Mouse (Mus musculus) c-Kit-positive CD71-negative TER-119-negative erythroid progenitor cells, embryonic 14.5 days (primary cell): ENCODE results near the gene Rnf180.
"Not testable (repeated sequence)": the region's sequence is repeated elsewhere in the genome, so short reads cannot be mapped to it uniquely, and the experiment has no call there.

Experiments
- DNase-seq: peaks from one replicate; pipeline ENCODE4 v3.0.0-alpha.2; 2013; ENCODE audit warnings: low read depth

The Rnf180 gene

GRCm38 (mm10) chr13:105294715-105295114, at the start of gene Rnf180:
Gene Rnf180 (minus strand): TSS chr13:105294815.
- DNase-seq = no peak

DNA sequence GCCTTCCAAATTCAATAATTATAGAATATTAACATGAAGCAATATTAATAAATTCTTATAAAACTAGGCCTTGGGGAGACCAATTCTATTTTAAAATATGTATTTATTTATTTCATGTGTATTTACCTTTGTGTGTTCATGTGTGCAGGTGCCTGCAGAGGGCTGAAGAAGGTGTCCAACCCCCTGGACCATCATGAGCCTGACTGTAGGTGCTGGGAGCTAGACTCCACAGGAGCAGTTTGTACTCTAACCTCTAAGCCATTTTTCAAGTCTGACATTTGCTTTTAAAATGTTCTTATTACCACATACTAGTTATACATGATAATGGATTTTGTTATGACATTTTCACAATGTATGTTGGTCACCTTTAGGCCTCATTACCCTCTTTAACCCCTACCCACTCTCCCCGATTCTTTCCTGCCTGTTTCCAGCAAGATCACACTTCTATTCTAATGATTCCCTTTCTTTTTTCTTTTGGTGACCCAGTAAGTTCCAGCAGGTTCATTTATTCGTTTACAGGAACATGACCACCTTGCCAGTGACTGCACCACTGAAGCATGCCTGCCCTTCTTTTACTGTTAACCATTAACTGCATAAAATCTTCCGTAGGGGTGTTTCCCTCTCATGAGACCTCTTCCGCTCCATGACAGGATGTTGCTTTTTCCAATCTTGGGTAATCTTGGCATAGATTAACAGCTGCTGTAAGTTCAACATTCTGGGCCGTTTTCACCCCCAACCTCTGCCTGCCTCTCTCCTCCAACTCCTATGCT, 36.8 kb upstream of the Rnf180 start:
- no peak for DNase-seq

- DNase-seq = no peak
These were observed 32.3 kb upstream of the Rnf180 start for GRCm38 (mm10) chr13:105326946-105327345.

DNA sequence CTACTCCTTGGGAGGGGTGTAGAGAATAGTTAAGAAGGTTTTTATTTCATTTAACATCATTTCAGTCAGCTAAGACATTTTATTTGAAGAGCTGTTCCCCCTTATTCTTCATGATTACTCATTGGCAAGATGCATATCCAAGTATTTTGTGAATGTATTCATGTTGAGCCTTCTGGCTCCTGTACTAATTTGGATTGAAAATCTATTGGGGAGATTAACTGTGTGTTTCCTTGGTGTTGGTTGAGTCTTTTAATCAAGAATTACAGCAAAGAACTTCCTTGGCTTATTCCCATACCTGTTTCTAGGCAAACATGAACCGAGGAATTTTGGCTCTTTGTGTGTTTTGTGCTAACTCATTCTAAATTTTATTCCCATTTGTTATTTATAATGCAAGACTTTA, 22.3 kb upstream of the Rnf180 start:
- no peak for DNase-seq

DNA sequence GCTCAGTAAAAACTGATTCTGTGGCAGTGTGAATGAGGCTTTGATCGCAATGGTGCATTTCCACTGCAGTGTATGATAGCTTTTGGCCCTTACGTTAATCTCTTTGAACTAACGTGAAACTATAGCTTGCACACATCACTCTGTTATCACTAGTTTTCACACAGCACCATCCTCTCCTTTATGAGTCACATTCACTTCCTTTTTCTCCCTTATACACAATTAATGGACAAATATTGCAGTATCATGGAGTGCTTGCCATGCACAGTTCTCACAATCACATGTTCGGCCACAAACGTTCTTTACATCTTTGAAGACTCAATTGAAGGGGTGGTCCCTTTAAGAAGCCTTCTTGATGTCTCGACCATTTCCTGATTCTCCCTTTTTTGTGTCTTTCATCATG, 21.4 kb upstream of the Rnf180 start:
- no peak for DNase-seq

DNA sequence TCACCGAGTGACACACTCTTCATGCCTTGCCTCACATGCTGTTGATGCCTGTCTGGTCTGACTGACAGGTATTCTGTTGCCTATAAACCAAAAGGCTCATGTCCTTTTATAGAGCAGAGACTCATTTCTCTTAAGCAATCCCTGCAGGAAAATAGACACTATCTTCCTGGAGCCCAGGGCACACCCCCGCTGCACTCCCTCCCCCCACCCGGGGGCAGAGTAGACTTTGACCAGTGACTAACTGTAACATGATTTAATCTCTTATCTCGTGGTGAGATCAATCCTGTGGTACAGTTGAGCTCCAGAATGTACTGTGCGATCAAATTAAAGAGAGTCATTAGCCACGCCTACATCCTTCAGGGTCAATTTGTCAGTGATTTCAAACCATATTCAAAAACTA, 18.1 kb upstream of the Rnf180 start:
- no peak for DNase-seq

DNA sequence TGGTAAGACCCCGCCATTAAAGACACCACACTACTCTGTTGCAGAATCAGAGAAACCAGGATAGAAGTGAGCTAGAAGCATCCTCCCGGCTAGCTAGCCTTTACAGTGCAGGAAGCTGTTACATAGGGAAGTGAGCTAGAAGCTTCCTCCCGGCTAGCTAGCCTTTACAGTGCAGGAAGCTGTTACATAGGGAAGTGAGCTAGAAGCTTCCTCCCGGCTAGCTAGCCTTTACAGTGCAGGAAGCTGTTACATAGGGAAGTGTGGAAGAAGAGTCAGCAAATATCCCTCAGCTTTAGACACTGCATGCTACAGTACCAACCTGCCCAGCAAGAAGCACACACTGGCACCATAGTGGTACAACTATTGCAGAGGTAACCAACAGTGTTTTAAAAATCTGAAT, 15.9 kb upstream of the Rnf180 start:
- DNase-seq = not testable (repeated sequence)

- no peak for DNase-seq
These were observed 10.9 kb upstream of the Rnf180 start for GRCm38 (mm10) chr13:105305513-105305912.

DNA sequence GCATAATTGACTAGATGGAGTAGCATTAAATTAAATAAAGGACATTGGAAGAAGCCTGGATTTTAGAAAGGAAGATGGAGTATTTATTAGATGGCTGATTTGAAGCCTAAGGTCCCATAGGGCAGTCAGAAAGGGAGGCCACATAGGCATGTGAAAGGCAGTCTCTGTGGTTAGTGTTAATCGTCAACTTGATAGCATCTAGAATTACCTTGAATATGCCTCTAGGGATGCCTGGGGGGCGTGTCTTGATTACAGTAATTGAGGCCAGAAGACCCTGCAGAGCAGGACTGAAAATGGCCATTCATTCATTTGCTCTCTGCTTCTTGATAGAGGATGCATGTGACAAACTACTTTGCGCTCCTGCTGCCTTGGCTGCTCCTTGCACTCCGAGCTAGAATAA, 9.4 kb upstream of the Rnf180 start:
- DNase-seq = no peak

- DNase-seq = peak; percentile 68
These were observed 5.4 kb upstream of the Rnf180 start for GRCm38 (mm10) chr13:105300009-105300346.

GRCm38 (mm10) chr13:105299162-105300008, 4.8 kb upstream of the Rnf180 start:
- no peak for DNase-seq

- DNase-seq = no peak
These were observed 591 bp downstream of the Rnf180 start for GRCm38 (mm10) chr13:105293781-105294667.

DNA sequence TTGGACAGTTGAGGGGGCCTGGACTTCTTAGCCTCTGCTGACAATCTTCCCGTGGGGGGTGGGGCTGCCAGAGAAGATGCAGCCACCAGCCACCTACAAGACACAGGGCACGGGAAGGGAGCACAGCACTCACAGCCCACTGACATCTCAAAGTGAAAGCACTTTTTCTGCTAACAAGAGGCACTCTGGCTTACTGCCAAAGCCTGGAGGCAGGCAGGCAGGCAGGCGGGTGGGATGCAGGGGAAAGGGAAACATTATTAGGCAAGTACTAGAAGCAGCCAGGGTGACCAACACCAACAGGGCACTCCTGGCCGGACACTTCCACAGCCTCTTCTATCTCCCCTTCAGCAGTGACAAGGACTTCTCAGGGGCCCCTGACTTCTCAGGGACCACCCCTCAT, 2.8 kb downstream of the Rnf180 start:
- DNase-seq = no peak

DNA sequence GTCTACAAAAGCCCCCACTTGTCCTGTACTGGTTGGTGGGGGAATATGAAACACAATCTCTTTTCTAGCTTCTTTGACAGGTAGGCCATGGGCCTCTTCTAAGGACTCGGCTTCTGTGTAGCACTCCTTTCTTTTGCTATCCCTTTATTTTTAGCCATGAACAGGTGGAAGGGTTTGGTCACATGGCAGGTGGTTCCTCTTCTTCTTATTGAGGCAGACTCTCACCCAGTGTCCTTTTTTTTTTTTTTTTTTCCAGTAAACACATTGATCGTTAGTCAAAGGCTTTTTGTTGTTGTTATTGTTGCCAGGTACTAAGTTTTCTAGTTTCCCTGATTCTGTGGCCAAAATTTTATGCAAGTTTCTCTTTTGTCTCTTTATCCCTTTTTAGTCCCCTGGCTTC, 4.0 kb downstream of the Rnf180 start:
- no peak for DNase-seq

DNA sequence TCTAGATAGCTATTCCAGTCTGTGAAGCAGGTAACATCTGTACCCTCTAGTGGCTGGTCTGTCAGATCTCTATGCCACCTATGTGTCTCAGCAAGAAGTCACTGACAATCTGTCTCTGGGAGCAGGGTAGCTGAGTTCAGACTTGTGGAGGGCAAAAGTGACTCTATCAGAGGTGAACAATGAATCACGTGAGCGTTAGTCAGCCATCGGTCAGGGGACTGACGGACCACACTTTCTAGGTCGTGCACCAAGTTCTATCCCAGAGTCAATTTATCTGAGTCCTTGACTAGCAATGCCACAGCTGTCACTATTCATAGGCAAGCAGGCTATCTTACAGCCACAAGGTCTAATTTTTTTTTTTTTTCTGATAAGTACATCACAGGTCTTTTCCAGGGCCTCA, 4.6 kb downstream of the Rnf180 start:
- no peak for DNase-seq

DNA sequence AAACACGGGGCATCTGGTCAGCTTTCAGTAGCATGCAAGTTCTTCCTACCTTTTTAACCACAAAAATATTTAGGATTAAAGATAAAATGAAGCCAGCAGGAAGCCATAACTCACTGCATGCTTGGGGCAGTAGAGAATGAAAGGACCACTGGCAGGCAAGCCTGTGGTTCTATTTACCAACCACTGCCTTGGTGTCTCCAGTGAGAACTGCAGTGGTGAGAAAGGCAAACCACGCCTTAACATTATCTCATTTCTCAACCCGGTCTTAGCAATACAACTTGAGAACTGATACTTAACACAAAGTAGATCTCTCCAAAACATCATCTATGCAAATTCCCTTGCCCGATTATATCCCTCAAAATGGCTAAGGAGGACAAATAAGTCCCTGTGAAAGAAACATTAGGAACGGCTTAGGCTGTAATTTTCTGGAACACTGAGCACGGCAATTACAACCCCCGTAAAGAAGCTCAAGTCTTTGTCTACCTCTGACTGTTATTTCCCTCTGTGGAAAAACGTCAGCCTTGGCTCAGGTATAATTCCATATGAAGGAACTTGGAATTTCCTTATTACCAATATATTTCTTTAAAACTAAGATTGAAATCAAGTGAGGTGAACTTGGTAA, 15.1 kb downstream of the Rnf180 start:
- DNase-seq = no peak

- DNase-seq = no peak
These were observed 24.1 kb downstream of the Rnf180 start for GRCm38 (mm10) chr13:105270394-105271094.

DNA sequence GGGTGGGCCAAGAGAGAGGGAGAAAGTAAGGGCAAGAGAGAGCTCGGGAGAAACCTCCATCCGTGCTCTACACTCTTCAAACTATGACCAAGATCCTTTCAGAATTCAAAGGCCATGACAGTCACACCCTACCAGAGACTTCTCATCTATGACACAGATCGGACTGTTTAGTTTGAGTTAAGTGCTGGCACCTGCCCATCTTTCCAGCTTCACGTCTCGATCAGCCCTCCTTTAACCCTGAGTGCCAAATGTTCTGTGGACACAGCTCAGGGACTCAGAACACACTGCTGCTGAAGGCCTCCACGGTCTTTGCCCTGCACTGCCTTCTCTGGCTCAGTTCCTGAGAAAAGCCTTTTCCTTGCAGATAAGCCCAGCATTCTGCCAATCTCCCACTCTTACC, 27.2 kb downstream of the Rnf180 start:
- DNase-seq = no peak

GRCm38 (mm10) chr13:105266746-105267145, 27.9 kb downstream of the Rnf180 start:
- DNase-seq = peak; percentile 64

GRCm38 (mm10) chr13:105256757-105257433, 37.7 kb downstream of the Rnf180 start:
- DNase-seq = no peak

DNA sequence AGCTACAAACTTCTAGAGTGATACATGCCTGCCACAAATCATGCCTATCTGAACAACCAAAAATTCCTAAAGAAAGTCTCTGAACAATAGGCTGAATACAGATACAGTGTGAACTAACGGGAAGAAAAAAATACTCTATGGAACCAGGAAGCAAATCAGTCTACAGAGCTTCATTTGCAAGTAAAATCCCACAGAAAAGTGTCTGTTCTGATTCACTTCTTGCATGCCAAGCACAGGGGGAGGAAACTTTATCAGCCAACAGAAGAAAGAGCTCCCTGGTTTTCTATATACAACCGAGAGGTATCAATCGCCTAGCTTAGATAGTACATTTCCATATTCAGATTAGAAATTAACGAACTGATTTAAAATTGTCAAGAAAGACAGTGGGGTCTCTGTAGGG, 43.8 kb downstream of the Rnf180 start:
- no peak for DNase-seq
